Mouse (Mus musculus): ENCODE results near the gene Hdac11. TPM values are rescaled to one million over a fixed set of nuclear protein-coding genes. Genes with fewer than 3 reads are reported as not detected.
"Not testable (repeated sequence)": the region's sequence is repeated elsewhere in the genome, so short reads cannot be mapped to it uniquely, and the experiment has no call there.

Hdac11 gene
- total and polyA plus RNA-seq, 3 experiments, result 17.4 to 22.7 (median 18.4) TPM

DNA sequence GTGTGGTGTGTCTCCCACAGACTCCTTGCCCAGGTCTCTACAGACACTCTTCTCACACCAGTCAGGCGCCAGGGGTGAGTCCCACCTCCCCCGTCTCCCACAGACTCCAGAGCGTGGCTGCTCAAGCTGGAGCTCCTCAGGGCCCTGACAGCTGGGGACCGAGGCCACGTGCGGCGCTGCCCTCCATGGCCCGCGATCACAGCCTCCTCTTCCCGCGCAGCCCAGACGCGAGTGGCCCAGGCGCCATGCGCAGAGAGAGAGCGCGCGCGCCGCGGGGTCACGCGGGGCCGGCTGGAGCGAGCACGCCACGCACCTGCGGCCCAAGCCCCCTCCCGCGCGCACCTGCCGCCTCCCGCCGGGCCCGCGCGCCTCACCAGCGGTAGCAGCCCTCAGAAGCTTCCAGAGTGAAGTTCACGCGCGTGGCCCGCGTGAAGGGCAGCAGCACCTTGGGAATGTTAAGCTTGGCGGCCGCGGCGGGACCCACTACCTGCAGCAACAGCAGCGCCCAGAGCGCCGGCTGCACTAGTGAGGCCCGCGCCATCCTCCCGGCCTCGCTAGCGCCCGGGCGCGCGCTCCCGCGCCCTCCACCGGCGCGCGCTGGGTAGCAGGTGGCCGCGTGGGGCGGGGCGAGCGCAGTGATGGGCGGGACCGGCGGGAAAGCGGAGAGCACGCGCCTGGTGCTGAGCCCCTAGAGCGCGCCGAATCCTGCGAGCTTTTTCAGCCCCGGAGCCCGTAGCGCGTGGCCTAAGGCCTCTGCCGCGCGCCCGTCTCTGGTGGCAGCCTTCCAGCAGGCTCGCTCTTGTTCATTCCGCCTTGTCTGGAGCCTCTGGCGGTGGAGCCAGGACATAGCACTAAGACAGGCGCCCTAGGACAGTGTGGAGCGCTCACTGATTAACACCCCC lies 40.0 kb upstream of the Hdac11 start, which contains the start of gene Nup210:
TSS of gene Nup210 (minus strand) at position 586 of the 902 bp plus-strand sequence.
- Histone ChIP-seq H3K4me1 (ENCODE audit: control insufficient read depth, insufficient read depth, low read length) (peaks cover 5% of the 10 kb centered on the region), H3K36me3 (ENCODE audit: control insufficient read depth, insufficient read depth, low read length) (no peaks in the 10 kb centered on the region), H3K27me3 (ENCODE audit: control insufficient read depth, insufficient read depth, low read length) (no peaks in the 10 kb centered on the region; the same call in 1 of the 2 replicates), H3K27ac (peak within 1 kb of the TSS; percentile 48; the same call in 1 of the 2 replicates), H3K4me3 (peak within 1 kb of the TSS; percentile 63), H3K9ac (ENCODE audit: low read depth, low read length) (peak within 1 kb of the TSS; percentile 68), H3K79me2 (replicated peaks; ENCODE audit: control insufficient read depth, insufficient read depth, low read length) (no peaks in the 10 kb centered on the region)
- peak; percentile 92 to 94 for DNase-seq
- intact Hi-C loops (cut with DNase I), result no loop called here
- peak; percentile 80 for TF ChIP-seq CTCF (IDR thresholded peaks at IDR 0.05)
- no peak for TF ChIP-seq POLR2A (IDR thresholded peaks at IDR 0.05; ENCODE audit: insufficient read depth, low read depth, low read length)
- no peak for TF ChIP-seq EP300 (IDR thresholded peaks at IDR 0.05; ENCODE audit: insufficient read depth, low read depth, low read length)
- 2% methylated on average over 93 of the region's 93 CpGs for WGBS

DNA sequence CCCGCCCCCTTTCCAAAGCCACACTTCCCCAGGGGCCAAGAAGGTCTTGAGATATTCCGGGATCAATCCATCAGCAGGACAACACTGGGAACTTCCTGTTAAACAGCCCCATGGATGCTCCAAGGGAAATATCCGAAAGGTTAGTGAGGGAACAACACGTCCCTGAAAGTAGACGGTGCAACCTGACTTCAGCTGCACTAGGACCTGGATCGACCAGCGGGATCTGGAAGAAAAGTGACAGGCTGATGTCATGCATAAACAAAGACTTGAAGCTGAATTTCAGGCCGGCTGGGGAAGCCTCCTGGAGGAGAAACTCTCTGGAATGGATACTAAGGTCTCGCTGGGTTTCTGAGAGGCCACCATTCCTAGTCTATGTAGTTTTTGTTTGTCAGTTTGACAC lies 39.3 kb upstream of the Hdac11 start:
- intact Hi-C loops (cut with DNase I), result no loop called here
- H3K4me1 ChIP-seq (ENCODE audit: control insufficient read depth, insufficient read depth, low read length), result peaks cover 5% of the 10 kb centered on the region
- H3K36me3 ChIP-seq (ENCODE audit: control insufficient read depth, insufficient read depth, low read length), result no peaks in the 10 kb centered on the region
- 6% methylated on average over 9 of the region's 9 CpGs for WGBS
- no peak overlapping the region for H3K9ac ChIP-seq (ENCODE audit: low read depth, low read length)
- no peak overlapping the region for H3K27ac ChIP-seq
- H3K4me3 ChIP-seq, result no peak overlapping the region
- no peak for DNase-seq
- H3K27me3 ChIP-seq (ENCODE audit: control insufficient read depth, insufficient read depth, low read length), result no peaks in the 10 kb centered on the region; the same call in 1 of the 2 replicates
- H3K79me2 ChIP-seq (replicated peaks; ENCODE audit: control insufficient read depth, insufficient read depth, low read length), result no peaks in the 10 kb centered on the region
- TF ChIP-seq EP300 (IDR thresholded peaks at IDR 0.05; ENCODE audit: insufficient read depth, low read depth, low read length), result no peak
- no peak for TF ChIP-seq POLR2A (IDR thresholded peaks at IDR 0.05; ENCODE audit: insufficient read depth, low read depth, low read length)
- no peak for TF ChIP-seq CTCF (IDR thresholded peaks at IDR 0.05)

DNA sequence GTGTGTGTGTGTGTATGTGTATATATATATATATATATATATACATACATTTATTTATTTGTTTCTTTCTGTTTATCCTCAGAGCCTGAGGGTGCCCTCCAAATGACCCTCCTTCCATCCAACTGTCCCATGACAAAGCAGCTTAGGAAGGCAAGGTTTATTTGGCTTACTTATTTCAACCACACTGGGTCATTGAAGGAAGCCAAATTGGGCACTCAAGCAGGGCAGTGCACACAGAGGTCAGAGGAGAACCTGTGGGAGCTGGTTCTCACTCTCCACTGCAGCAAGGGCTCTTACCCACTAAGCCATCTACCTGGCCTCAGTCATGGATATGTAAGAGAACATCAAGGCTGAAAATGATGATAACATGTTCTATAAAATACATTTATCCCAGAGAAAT lies 37.9 kb upstream of the Hdac11 start:
- Histone ChIP-seq H3K79me2 (replicated peaks; ENCODE audit: control insufficient read depth, insufficient read depth, low read length) (no peaks in the 10 kb centered on the region), H3K27ac (no peak overlapping the region), H3K36me3 (ENCODE audit: control insufficient read depth, insufficient read depth, low read length) (no peaks in the 10 kb centered on the region), H3K4me3 (no peak overlapping the region), H3K27me3 (ENCODE audit: control insufficient read depth, insufficient read depth, low read length) (no peaks in the 10 kb centered on the region; the same call in 1 of the 2 replicates), H3K9ac (ENCODE audit: low read depth, low read length) (no peak overlapping the region), H3K4me1 (ENCODE audit: control insufficient read depth, insufficient read depth, low read length) (peaks cover 5% of the 10 kb centered on the region)
- TF ChIP-seq EP300 (IDR thresholded peaks at IDR 0.05; ENCODE audit: insufficient read depth, low read depth, low read length) (no peak), CTCF (IDR thresholded peaks at IDR 0.05) (no peak), POLR2A (IDR thresholded peaks at IDR 0.05; ENCODE audit: insufficient read depth, low read depth, low read length) (no peak)
- intact Hi-C loops (cut with DNase I), result no loop called here
- DNase-seq, result no peak

DNA sequence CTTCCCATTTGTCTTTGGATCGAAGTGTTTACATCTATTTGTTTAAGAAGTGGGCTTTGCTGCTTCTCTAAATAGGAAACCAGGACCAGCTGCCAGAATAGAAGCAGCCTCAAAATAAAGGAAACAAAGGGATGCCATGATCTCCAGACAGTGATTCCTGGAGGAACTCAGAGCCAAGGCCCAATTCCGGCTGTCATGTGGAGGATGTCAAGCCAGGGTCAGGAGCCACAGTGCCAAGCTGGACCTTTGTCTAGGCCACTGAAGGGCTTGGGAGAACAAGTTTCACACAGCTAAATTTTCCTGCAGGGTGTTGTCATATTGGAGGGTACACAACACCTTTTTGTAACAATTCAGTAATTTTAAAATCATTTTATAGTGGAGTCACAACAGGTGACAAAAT lies 36.3 kb upstream of the Hdac11 start:
- H3K4me3 ChIP-seq, result no peak overlapping the region
- no peak overlapping the region for H3K9ac ChIP-seq (ENCODE audit: low read depth, low read length)
- WGBS, result 79% methylated on average over 2 of the region's 2 CpGs
- intact Hi-C loops (cut with DNase I), result no loop called here
- no peak overlapping the region for H3K27ac ChIP-seq
- H3K27me3 ChIP-seq (ENCODE audit: control insufficient read depth, insufficient read depth, low read length), result no peaks in the 10 kb centered on the region; the same call in 1 of the 2 replicates
- no peaks in the 10 kb centered on the region for H3K36me3 ChIP-seq (ENCODE audit: control insufficient read depth, insufficient read depth, low read length)
- H3K4me1 ChIP-seq (ENCODE audit: control insufficient read depth, insufficient read depth, low read length), result peaks cover 8% of the 10 kb centered on the region
- TF ChIP-seq EP300 (IDR thresholded peaks at IDR 0.05; ENCODE audit: insufficient read depth, low read depth, low read length) (no peak), POLR2A (IDR thresholded peaks at IDR 0.05; ENCODE audit: insufficient read depth, low read depth, low read length) (no peak), CTCF (IDR thresholded peaks at IDR 0.05) (no peak)
- no peak for DNase-seq
- no peaks in the 10 kb centered on the region for H3K79me2 ChIP-seq (replicated peaks; ENCODE audit: control insufficient read depth, insufficient read depth, low read length)

DNA sequence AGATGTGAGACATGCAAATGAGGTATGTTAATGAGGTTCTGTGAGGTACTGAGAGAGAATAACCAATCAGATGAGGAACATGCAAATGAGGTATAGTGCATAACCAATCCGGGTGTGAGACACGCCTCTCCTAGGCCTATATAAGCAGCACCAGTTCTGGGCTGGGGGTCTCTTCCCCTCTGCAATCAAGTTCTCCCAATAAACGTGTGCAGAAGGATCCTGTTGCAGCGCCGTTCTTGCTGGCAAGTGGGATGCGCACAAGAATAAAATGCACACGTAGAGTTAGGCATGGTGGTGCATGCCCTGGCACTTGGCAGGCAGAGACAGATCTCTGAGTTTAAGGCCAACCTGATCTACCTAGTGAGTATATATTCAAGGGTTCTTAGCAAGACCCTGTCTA lies 35.4 kb upstream of the Hdac11 start:
- H3K4me3 ChIP-seq; H3K79me2 ChIP-seq (replicated peaks; ENCODE audit: control insufficient read depth, insufficient read depth, low read length); H3K9ac ChIP-seq (ENCODE audit: low read depth, low read length); H3K27me3 ChIP-seq (ENCODE audit: control insufficient read depth, insufficient read depth, low read length); DNase-seq; H3K36me3 ChIP-seq (ENCODE audit: control insufficient read depth, insufficient read depth, low read length); H3K4me1 ChIP-seq (ENCODE audit: control insufficient read depth, insufficient read depth, low read length); H3K27ac ChIP-seq; intact Hi-C loops (cut with DNase I): not testable (repeated sequence)
- WGBS, result 92% methylated on average over 7 of the region's 7 CpGs

DNA sequence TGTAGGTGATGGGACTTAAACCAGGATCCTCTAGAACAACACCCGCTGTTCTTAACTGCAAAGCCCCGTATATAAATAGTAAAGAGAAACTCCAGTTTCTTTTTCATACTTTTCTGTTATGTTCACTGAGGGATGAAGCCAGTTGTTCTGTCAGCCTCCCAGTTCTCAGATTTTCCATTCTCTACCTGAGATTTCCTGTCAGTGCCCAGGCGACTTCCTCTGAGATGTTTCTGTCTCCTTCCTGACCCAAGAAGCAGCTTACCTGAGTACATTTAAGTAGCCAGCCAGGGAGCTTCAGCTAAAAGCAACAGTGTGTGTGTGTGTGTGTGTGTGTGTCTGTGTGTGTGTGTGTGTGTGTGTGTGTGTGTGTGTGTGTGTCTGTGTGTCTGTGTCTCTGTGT lies 33.0 kb upstream of the Hdac11 start:
- TF ChIP-seq POLR2A (IDR thresholded peaks at IDR 0.05; ENCODE audit: insufficient read depth, low read depth, low read length) (no peak), CTCF (IDR thresholded peaks at IDR 0.05) (no peak), EP300 (IDR thresholded peaks at IDR 0.05; ENCODE audit: insufficient read depth, low read depth, low read length) (no peak)
- Histone ChIP-seq H3K27ac (no peak overlapping the region), H3K27me3 (ENCODE audit: control insufficient read depth, insufficient read depth, low read length) (no peaks in the 10 kb centered on the region; the same call in 1 of the 2 replicates), H3K36me3 (ENCODE audit: control insufficient read depth, insufficient read depth, low read length) (no peaks in the 10 kb centered on the region; the same call in 1 of the 2 replicates), H3K9ac (ENCODE audit: low read depth, low read length) (no peak overlapping the region), H3K79me2 (replicated peaks; ENCODE audit: control insufficient read depth, insufficient read depth, low read length) (no peaks in the 10 kb centered on the region), H3K4me3 (no peak overlapping the region), H3K4me1 (ENCODE audit: control insufficient read depth, insufficient read depth, low read length) (peaks cover 3% of the 10 kb centered on the region; the same call in 1 of the 2 replicates)
- WGBS, result 70% methylated on average over 3 of the region's 3 CpGs
- no peak for DNase-seq
- intact Hi-C loops (cut with DNase I), result no loop called here

Measured in heart, adult 2 months (tissue).